Mouse (Mus musculus) neural tube, embryonic 11.5 days (tissue): ENCODE measurements around the gene Krtap1-5. TPM values are rescaled to one million over a fixed set of nuclear protein-coding genes. Genes with fewer than 3 reads are reported as not detected.

Experiments used
- ATAC-seq: fragments of 200-750 bp; cut with Nextera tagmentation; 2 replicates; pipeline ENCODE4 v1.8.0; 2017; ENCODE audit warnings: moderate number of reproducible peaks, mild to moderate bottlenecking, moderate TSS enrichment, moderate library complexity; ENCODE audit not compliant: insufficient read depth, low FRiP score, low TSS enrichment
- DNase-seq: peaks from one replicate; pipeline ENCODE4 v3.0.0-alpha.2; 2015; ENCODE audit warnings: low spot score
- H3K27ac ChIP-seq: fragments of 300-500 bp; sonication (generic); 2 replicates; pipeline ENCODE4 v1.5.1; 2014; ENCODE audit warnings: low read depth, mild to moderate bottlenecking, low read length
- H3K27me3 ChIP-seq: fragments of 300-500 bp; sonication (generic); 2 replicates; pipeline ENCODE4 v1.6.1; 2014; ENCODE audit warnings: mild to moderate bottlenecking, low read length, mixed read lengths; ENCODE audit not compliant: control insufficient read depth, insufficient read depth
- H3K36me3 ChIP-seq: fragments of 300-500 bp; sonication (generic); 2 replicates; pipeline ENCODE4 v1.6.1; 2014; ENCODE audit warnings: mild to moderate bottlenecking, low read length, moderate library complexity, mixed read lengths; ENCODE audit not compliant: control insufficient read depth, insufficient read depth
- H3K4me1 ChIP-seq: fragments of 300-500 bp; sonication (generic); 2 replicates; pipeline ENCODE4 v1.6.1; 2014; ENCODE audit warnings: low read length, mixed read lengths; ENCODE audit not compliant: control insufficient read depth, insufficient read depth
- H3K4me2 ChIP-seq: fragments of 300-500 bp; sonication (generic); 2 replicates; pipeline ENCODE4 v1.6.1; 2014; ENCODE audit warnings: low read depth, mild to moderate bottlenecking, moderate library complexity
- H3K4me3 ChIP-seq: fragments of 300-500 bp; sonication (generic); 2 replicates; pipeline ENCODE4 v1.5.1; 2014; ENCODE audit warnings: low read depth, low read length
- H3K9ac ChIP-seq: fragments of 300-500 bp; sonication (generic); 2 replicates; pipeline ENCODE4 v1.6.1; 2014; ENCODE audit warnings: mild to moderate bottlenecking, low read length
- H3K9me3 ChIP-seq: fragments of 300-500 bp; sonication (generic); 2 replicates; pipeline ENCODE4 v1.6.1; 2016; ENCODE audit warnings: low read length; ENCODE audit not compliant: control insufficient read depth
- WGBS: fragments of 180-500 bp; shearing (Covaris S2); extraction: QIAGEN DNeasy Blood & Tissue Kit; methylation state at CpG from one replicate; pipeline ENCODE4 v1.1.7; 2014; 5-methylcytosine and 5-hydroxymethylcytosine counted together
- polyA plus RNA-seq: library from polyadenylated mRNA; unstranded; fragments of >200 nt; fragmentation: Nextera tagmentation; extraction: Ambion mirVana; gene quantifications from 2 replicates; pipeline ENCODE4 v1.2.1, GENCODE M21; 2014

Gene Krtap1-5
- polyA plus RNA-seq, 1 experiment from 2014 or later = not detected

DNA sequence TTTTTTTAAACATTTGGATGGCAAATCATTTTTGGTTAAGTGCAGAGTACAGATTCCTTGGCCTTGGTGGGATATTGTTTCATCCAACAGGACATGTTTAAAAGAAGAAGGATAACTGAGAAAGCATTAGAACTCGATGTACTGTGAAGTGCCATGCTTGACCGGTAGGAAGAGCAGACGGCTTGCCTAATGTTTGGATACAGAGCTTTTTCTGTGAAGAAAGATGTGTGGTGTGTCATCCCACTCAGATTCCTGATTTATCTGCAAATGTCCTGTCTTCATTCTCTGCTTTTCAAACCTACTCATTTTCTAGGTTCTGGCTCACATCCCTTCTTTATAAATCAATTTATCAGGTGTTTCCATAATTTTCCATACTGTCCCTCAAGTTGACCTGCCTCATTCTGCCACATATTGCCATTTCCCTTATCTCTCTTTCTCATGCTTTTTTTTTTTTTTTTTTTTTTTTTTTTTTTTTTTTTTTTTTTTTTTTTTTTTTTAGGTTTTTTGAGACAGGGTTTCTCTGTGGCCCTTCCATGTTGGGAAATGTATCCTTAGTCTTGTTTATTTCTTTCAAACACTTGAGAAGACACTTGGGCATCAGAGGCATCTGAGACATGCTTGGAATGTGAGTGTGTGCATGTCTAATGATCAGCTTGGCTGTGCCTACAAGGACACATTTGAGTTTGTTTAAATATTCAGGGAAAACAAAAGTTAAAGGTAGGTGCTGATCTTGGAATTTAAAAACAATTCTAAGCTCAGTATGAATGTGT lies 22.7 kb downstream of the Krtap1-5 start:
- no peak for ATAC-seq
- H3K27me3 ChIP-seq = no peaks in the 10 kb centered on the region
- no peaks in the 10 kb centered on the region for H3K36me3 ChIP-seq

DNA sequence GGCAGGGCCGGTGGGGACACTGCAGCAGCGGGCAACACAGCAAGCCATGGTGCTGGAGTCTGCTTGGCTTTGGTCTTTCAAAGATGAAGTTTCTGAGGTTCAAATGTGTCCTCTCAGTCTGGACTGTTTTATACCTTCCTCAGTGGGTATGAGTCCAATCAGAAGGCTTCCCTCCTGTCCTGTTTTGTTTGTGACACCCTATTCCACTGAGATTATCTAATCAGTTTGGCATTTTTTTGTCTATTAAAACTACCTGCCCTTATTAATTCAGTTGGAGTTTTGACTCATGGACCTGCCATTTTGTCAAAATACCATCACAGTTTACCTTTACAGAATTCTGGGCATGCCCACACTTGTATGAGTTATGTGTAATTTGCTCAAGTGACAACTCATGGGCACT lies 24.1 kb downstream of the Krtap1-5 start, which contains the start of gene Krtap3-2:
Gene Krtap3-2 (minus strand): TSS at position 101 of the 400 bp plus-strand sequence.
- Histone ChIP-seq H3K4me3 (no peak within 1 kb of the TSS), H3K27me3 (no peaks in the 10 kb centered on the region), H3K9ac (no peak within 1 kb of the TSS), H3K4me1 (no peaks in the 10 kb centered on the region), H3K27ac (no peak within 1 kb of the TSS), H3K4me2 (no peak within 1 kb of the TSS), H3K9me3 (no peaks in the 10 kb centered on the region), H3K36me3 (no peaks in the 10 kb centered on the region)
- DNase-seq (no peak), ATAC-seq (no peak)
- WGBS = 76% methylated on average over 2 of the region's 2 CpGs

More for the DNA sequence above, 22.7 kb downstream of the Krtap1-5 start:
- no peak overlapping the region for H3K4me3 ChIP-seq
- WGBS = 85% methylated on average over 3 of the region's 3 CpGs
- DNase-seq = no peak
- H3K4me1 ChIP-seq = no peaks in the 10 kb centered on the region
- H3K4me2 ChIP-seq = no peak overlapping the region
- H3K9ac ChIP-seq = no peak overlapping the region
- no peak overlapping the region for H3K27ac ChIP-seq
- no peaks in the 10 kb centered on the region for H3K9me3 ChIP-seq

GRCm38 (mm10) chr11:99556195-99556594 lies 24.6 kb downstream of the Krtap1-5 start:
- DNase-seq = no peak
- no peak for ATAC-seq
- Histone ChIP-seq H3K4me2 (no peak overlapping the region), H3K9me3 (no peaks in the 10 kb centered on the region), H3K36me3 (no peaks in the 10 kb centered on the region), H3K9ac (no peak overlapping the region), H3K4me1 (no peaks in the 10 kb centered on the region), H3K27me3 (no peaks in the 10 kb centered on the region), H3K4me3 (no peak overlapping the region), H3K27ac (no peak overlapping the region)
- WGBS = 80% methylated on average over 2 of the region's 2 CpGs

- no peak within 1 kb of the TSS for H3K4me3 ChIP-seq
- no peak within 1 kb of the TSS for H3K4me2 ChIP-seq
- WGBS = 58% methylated on average over 4 of the region's 4 CpGs
- H3K27ac ChIP-seq = no peak within 1 kb of the TSS
- DNase-seq (no peak), ATAC-seq (no peak)
- no peaks in the 10 kb centered on the region for H3K9me3 ChIP-seq
- no peaks in the 10 kb centered on the region for H3K4me1 ChIP-seq
- H3K9ac ChIP-seq = no peak within 1 kb of the TSS
- H3K36me3 ChIP-seq = no peaks in the 10 kb centered on the region
- no peaks in the 10 kb centered on the region for H3K27me3 ChIP-seq
These were observed 30.1 kb downstream of the Krtap1-5 start, which contains the start of gene Krtap3-3 for GRCm38 (mm10) chr11:99550765-99551164. Gene Krtap3-3 (minus strand): TSS chr11:99550865.

GRCm38 (mm10) chr11:99547892-99548291 lies 32.9 kb downstream of the Krtap1-5 start:
- Histone ChIP-seq H3K36me3 (no peaks in the 10 kb centered on the region), H3K4me1 (no peaks in the 10 kb centered on the region), H3K27me3 (no peaks in the 10 kb centered on the region), H3K9ac (no peak overlapping the region), H3K4me2 (no peak overlapping the region), H3K9me3 (no peaks in the 10 kb centered on the region), H3K4me3 (no peak overlapping the region), H3K27ac (no peak overlapping the region)
- no peak for DNase-seq
- ATAC-seq = no peak

DNA sequence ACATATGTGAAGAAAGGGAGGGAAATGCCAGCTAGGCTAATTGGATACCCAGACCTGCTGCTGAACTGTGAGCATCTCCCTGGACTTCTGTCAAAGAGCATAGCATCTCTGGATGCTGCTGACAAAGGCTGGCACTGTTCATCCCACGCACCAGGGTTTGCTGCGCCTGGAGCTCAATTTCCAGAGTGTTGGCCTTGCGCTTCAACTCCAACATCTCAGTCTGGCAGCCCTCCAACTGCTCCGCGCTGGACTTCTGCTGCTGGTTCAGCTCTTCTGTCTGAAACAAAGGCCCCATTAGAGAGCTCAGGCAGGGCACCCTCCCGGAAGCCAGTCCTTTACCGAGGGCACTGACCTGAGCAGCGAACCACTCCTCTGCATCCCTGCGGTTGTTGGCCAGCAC lies 41.1 kb downstream of the Krtap1-5 start:
- H3K4me3 ChIP-seq = no peak overlapping the region
- no peaks in the 10 kb centered on the region for H3K9me3 ChIP-seq
- H3K36me3 ChIP-seq = no peaks in the 10 kb centered on the region
- H3K9ac ChIP-seq = no peak overlapping the region
- DNase-seq (no peak), ATAC-seq (no peak)
- H3K27ac ChIP-seq = no peak overlapping the region
- no peaks in the 10 kb centered on the region for H3K4me1 ChIP-seq
- no peak overlapping the region for H3K4me2 ChIP-seq
- WGBS = 82% methylated on average over 9 of the region's 9 CpGs
- H3K27me3 ChIP-seq = no peaks in the 10 kb centered on the region

Other genes starting within 250 kb of the Krtap1-5 start
- 0.12 TPM in 1 of 2 replicates, not detected in the other for gene Krt26, start 243.1 kb downstream of the Krtap1-5 start, polyA plus RNA-seq
- not detected in 2 replicates for gene Krt27, start 229.9 kb downstream of the Krtap1-5 start, polyA plus RNA-seq
- gene Krt28, start 206.1 kb downstream of the Krtap1-5 start, polyA plus RNA-seq = 0.15 and 0.19 TPM in 2 replicates
- 22.4 and 23.5 TPM in 2 replicates for gene Krt10, start 191.7 kb downstream of the Krtap1-5 start, polyA plus RNA-seq
- not detected in 2 replicates for gene Krt12, start 158.8 kb downstream of the Krtap1-5 start, polyA plus RNA-seq
- gene Krt20, start 142.9 kb downstream of the Krtap1-5 start, polyA plus RNA-seq = 0.19 and 0.28 TPM in 2 replicates
- gene Krt23, start 87.9 kb downstream of the Krtap1-5 start, polyA plus RNA-seq = not detected in 2 replicates
- not detected in 2 replicates for gene Krt39, start 59.7 kb downstream of the Krtap1-5 start, polyA plus RNA-seq
- not detected in 2 replicates for gene Krt40, start 37.9 kb downstream of the Krtap1-5 start, polyA plus RNA-seq
- gene Krtap3-3, start 30.2 kb downstream of the Krtap1-5 start, polyA plus RNA-seq = not detected in 2 replicates
- gene Krtap3-2, start 24.2 kb downstream of the Krtap1-5 start, polyA plus RNA-seq = not detected in 2 replicates
- gene Gm11939, start 21.6 kb downstream of the Krtap1-5 start, polyA plus RNA-seq = not detected in 2 replicates
- gene Krtap3-1, start 14.4 kb downstream of the Krtap1-5 start, polyA plus RNA-seq = not detected in 2 replicates
- not detected in 2 replicates for gene Krtap1-4, start 2.6 kb upstream of the Krtap1-5 start, polyA plus RNA-seq
- not detected in 2 replicates for gene Krtap1-3, start 10.3 kb upstream of the Krtap1-5 start, polyA plus RNA-seq
- gene Krtap9-3, start 17.1 kb upstream of the Krtap1-5 start, polyA plus RNA-seq = not detected in 2 replicates
- gene Gm11938, start 22.3 kb upstream of the Krtap1-5 start, polyA plus RNA-seq = not detected in 2 replicates
- not detected in 2 replicates for gene Gm11937, start 29.2 kb upstream of the Krtap1-5 start, polyA plus RNA-seq
- not detected in 2 replicates for gene Krtap2-4, start 33.8 kb upstream of the Krtap1-5 start, polyA plus RNA-seq
- not detected in 2 replicates for gene Gm11562, start 39.4 kb upstream of the Krtap1-5 start, polyA plus RNA-seq
- not detected in 2 replicates for gene Krtap4-1, start 47.2 kb upstream of the Krtap1-5 start, polyA plus RNA-seq
- not detected in 2 replicates for gene Krtap4-2, start 54.1 kb upstream of the Krtap1-5 start, polyA plus RNA-seq
- not detected in 2 replicates for gene Krtap4-7, start 63.1 kb upstream of the Krtap1-5 start, polyA plus RNA-seq
- not detected in 2 replicates for gene Gm11555, start 69.2 kb upstream of the Krtap1-5 start, polyA plus RNA-seq
- not detected in 2 replicates for gene Gm11563, start 77.9 kb upstream of the Krtap1-5 start, polyA plus RNA-seq
- gene Krtap4-6, start 84.9 kb upstream of the Krtap1-5 start, polyA plus RNA-seq = not detected in 2 replicates
- gene Gm14190, start 109.7 kb upstream of the Krtap1-5 start, polyA plus RNA-seq = not detected in 2 replicates
- gene Gm14180, start 153.3 kb upstream of the Krtap1-5 start, polyA plus RNA-seq = not detected in 2 replicates
- not detected in 2 replicates for gene Gm11595, start 191.9 kb upstream of the Krtap1-5 start, polyA plus RNA-seq
- not detected in 2 replicates for gene Krtap4-8, start 199.7 kb upstream of the Krtap1-5 start, polyA plus RNA-seq
- gene Krtap4-9, start 204.2 kb upstream of the Krtap1-5 start, polyA plus RNA-seq = not detected in 2 replicates
- not detected in 2 replicates for gene Gm11596, start 212.5 kb upstream of the Krtap1-5 start, polyA plus RNA-seq
- not detected in 2 replicates for gene Gm11569, start 217.9 kb upstream of the Krtap1-5 start, polyA plus RNA-seq
- not detected in 2 replicates for gene Gm11554, start 223.4 kb upstream of the Krtap1-5 start, polyA plus RNA-seq
- not detected in 2 replicates for gene Krtap4-13, start 228.9 kb upstream of the Krtap1-5 start, polyA plus RNA-seq
- not detected in 2 replicates for gene Gm11564, start 234.7 kb upstream of the Krtap1-5 start, polyA plus RNA-seq